ENCODE assay signal across 22 mouse cellular contexts in genomic region chr15:10920212-10920611, GRCm38 (mm10). TPM values are rescaled to one million over a fixed set of nuclear protein-coding genes. Genes with fewer than 3 reads are reported as not detected.
"Had no signal": no experiment of that assay in that cellular context is flagged by ENCODE, and none has a peak within 500 bp of the region (broad histone marks: within the 10 kb centered on the region; RNA-seq: fewer than 3 reads in every experiment).

No protein-coding gene starts in this region.

- H3K27me3 ChIP-seq: lung, embryonic 15.5 days; midbrain, embryonic 12.5 days; neural tube, embryonic 13.5 days; neural tube, embryonic 15.5 days had no signal

- H3K4me1 ChIP-seq: lung, embryonic 15.5 days had no signal

- H3K4me3 ChIP-seq: lung, embryonic 15.5 days; midbrain, embryonic 10.5 days; midbrain, embryonic 12.5 days; myocyte; neural tube, embryonic 13.5 days; neural tube, embryonic 15.5 days had no signal

- H3K9me3 ChIP-seq: lung, embryonic 15.5 days; midbrain, embryonic 10.5 days; midbrain, embryonic 12.5 days; neural tube, embryonic 13.5 days; neural tube, embryonic 15.5 days had no signal

- H3K4me2 ChIP-seq: lung, embryonic 15.5 days; midbrain, embryonic 12.5 days; neural tube, embryonic 13.5 days; neural tube, embryonic 15.5 days had no signal

- H3K36me3 ChIP-seq: lung, embryonic 15.5 days; midbrain, embryonic 10.5 days; midbrain, embryonic 12.5 days; neural tube, embryonic 13.5 days; neural tube, embryonic 15.5 days had no signal

- DNase-seq: lung, adult 2 months; lung, postnatal 14 days; lung, postnatal 36 days; midbrain, embryonic 14.5 days; retina, postnatal 1 day; right cerebral cortex, adult 18-20 months; right cerebral cortex, postnatal 25 days; right cerebral cortex, postnatal 4 days; spleen, adult 18-20 months; thymus, adult 18-20 months; thymus, postnatal 14 days; thymus, postnatal 36 days had no signal

- ATAC-seq: lung, postnatal 0 days had no signal

- H3K27ac ChIP-seq: lung, embryonic 15.5 days; macrophage; midbrain, embryonic 10.5 days; midbrain, embryonic 12.5 days; neural tube, embryonic 13.5 days; neural tube, embryonic 15.5 days had no signal

- H3K9ac ChIP-seq: lung, embryonic 15.5 days; midbrain, embryonic 12.5 days; neural tube, embryonic 13.5 days; neural tube, embryonic 15.5 days had no signal

RNA-seq across cellular contexts. Expression of gene C1qtnf3, which starts 31.9 kb away (rescaled TPM):
- total RNA-seq: megakaryocyte progenitor cell, adult 5-6 weeks; megakaryocyte-erythroid progenitor cell, adult 5-6 weeks had no signal
- polyA plus RNA-seq: macrophage had no signal
